Mouse (Mus musculus) kidney, adult 2 months (tissue): ENCODE data around the gene Tulp4.

Source experiments
- CTCF ChIP-seq: fragments of 200-500 bp; conservative IDR thresholded peaks from 2 replicates; pipeline ENCODE4 v1.5.1; 2011; ENCODE audit warnings: low read depth, mild to moderate bottlenecking, control low read depth, low read length, moderate library complexity, mixed read lengths; ENCODE audit not compliant: insufficient read depth, insufficient read length
- POLR2A ChIP-seq: fragments of 200-500 bp; IDR thresholded peaks from one replicate; pipeline ENCODE4 v1.6.1; 2011; ENCODE audit warnings: low read depth, low read length, control low read depth

GRCm38 (mm10) chr17:6145244-6145643 is 39.0 kb downstream of the Tulp4 start:
- TF ChIP-seq POLR2A, result no peak
- TF ChIP-seq CTCF, result no peak
